In genomic region chr4:32305036-32305615, GRCm38 (mm10) we compare ENCODE assay signal across 7 mouse cellular contexts.
DNase-seq lines count a peak whose midpoint lies in the region; ATAC-seq lines count a peak whose summit lies in the region.

No protein-coding gene starts in this region.

- WGBS in lung, embryonic 16.5 days, result 29% methylated on average over 18 of the region's 18 CpGs
- 47% methylated on average over 18 of the region's 18 CpGs for WGBS in forebrain, embryonic 15.5 days
- WGBS in limb, embryonic 11.5 days, result 78% methylated on average over 18 of the region's 18 CpGs
- WGBS in stomach, embryonic 16.5 days, result 52% methylated on average over 18 of the region's 18 CpGs

- H3K4me3 ChIP-seq in lung, embryonic 16.5 days (ENCODE audit: low read length), result peak overlapping the region; percentile 13
- no peak overlapping the region for H3K4me3 ChIP-seq in forebrain, embryonic 15.5 days
- H3K4me3 ChIP-seq in limb, embryonic 11.5 days (ENCODE audit: low read depth, low read length), result no peak overlapping the region
- no peak overlapping the region for H3K4me3 ChIP-seq in stomach, embryonic 16.5 days (replicated peaks; ENCODE audit: low read length)

- no peaks in the 10 kb centered on the region for H3K36me3 ChIP-seq in lung, embryonic 16.5 days (ENCODE audit: control insufficient read depth, insufficient read depth, low read length)
- H3K36me3 ChIP-seq in forebrain, embryonic 15.5 days, result no peaks in the 10 kb centered on the region
- H3K36me3 ChIP-seq in limb, embryonic 11.5 days (ENCODE audit: control insufficient read depth, insufficient read depth, low read length), result no peaks in the 10 kb centered on the region
- no peaks in the 10 kb centered on the region for H3K36me3 ChIP-seq in stomach, embryonic 16.5 days (ENCODE audit: control insufficient read depth, insufficient read depth, low read length)

- H3K27me3 ChIP-seq in lung, embryonic 16.5 days (ENCODE audit: control insufficient read depth, insufficient read depth, low read depth, low read length), result no peaks in the 10 kb centered on the region
- H3K27me3 ChIP-seq in forebrain, embryonic 15.5 days, result no peaks in the 10 kb centered on the region
- no peaks in the 10 kb centered on the region for H3K27me3 ChIP-seq in limb, embryonic 11.5 days (ENCODE audit: control insufficient read depth, insufficient read depth, low read length)
- H3K27me3 ChIP-seq in stomach, embryonic 16.5 days (ENCODE audit: control insufficient read depth, insufficient read depth, low read length), result no peaks in the 10 kb centered on the region

- no peak for DNase-seq in lung, postnatal 36 days
- DNase-seq in limb, embryonic 11.5 days (ENCODE audit: low spot score), result no peak
- no peak for DNase-seq in adrenal gland, adult (ENCODE audit: inconsistent age in 2 of 2, low spot score in 1 of 2)
- DNase-seq in cerebellum, adult 11-12 months, result no peak

- H3K9me3 ChIP-seq in lung, embryonic 16.5 days (ENCODE audit: control insufficient read depth, low read length), result no peaks in the 10 kb centered on the region
- H3K9me3 ChIP-seq in forebrain, embryonic 15.5 days, result no peaks in the 10 kb centered on the region
- H3K9me3 ChIP-seq in limb, embryonic 11.5 days (ENCODE audit: control insufficient read depth, low read length), result no peaks in the 10 kb centered on the region
- H3K9me3 ChIP-seq in stomach, embryonic 16.5 days (replicated peaks; ENCODE audit: control insufficient read depth, low read length), result no peaks in the 10 kb centered on the region

- H3K4me2 ChIP-seq in lung, embryonic 16.5 days (ENCODE audit: low read depth, low read length), result peak overlapping the region; percentile 39
- peak overlapping the region; percentile 25; the same call in 1 of the 2 replicates for H3K4me2 ChIP-seq in forebrain, embryonic 15.5 days (replicated peaks)
- H3K4me2 ChIP-seq in limb, embryonic 11.5 days (ENCODE audit: low read depth, severe bottlenecking), result no peak overlapping the region
- peak overlapping the region; percentile 50; the same call in 1 of the 2 replicates for H3K4me2 ChIP-seq in stomach, embryonic 16.5 days (ENCODE audit: low read depth, low read length)

- no peak for ATAC-seq in lung, embryonic 16.5 days (ENCODE audit: low read depth)
- ATAC-seq in forebrain, embryonic 15.5 days (replicated peaks), result no peak
- no peak for ATAC-seq in limb, embryonic 11.5 days (ENCODE audit: insufficient number of reproducible peaks, low FRiP score, low TSS enrichment, low read depth)
- no peak for ATAC-seq in stomach, embryonic 16.5 days (ENCODE audit: insufficient read depth, low FRiP score)

- peak overlapping the region; percentile 43 for H3K9ac ChIP-seq in lung, embryonic 16.5 days (ENCODE audit: low read length)
- no peak overlapping the region for H3K9ac ChIP-seq in forebrain, embryonic 15.5 days (replicated peaks)
- H3K9ac ChIP-seq in limb, embryonic 11.5 days (ENCODE audit: low read length), result peak overlapping the region; percentile 7; the same call in 1 of the 2 replicates
- 0 out of 2 replicates have a peak overlapping the region, but pooled peaks have one; percentile 5 for H3K9ac ChIP-seq in stomach, embryonic 16.5 days (ENCODE audit: low read length)

- H3K27ac ChIP-seq in lung, embryonic 16.5 days (ENCODE audit: low read length), result peak overlapping the region; percentile 92
- peak overlapping the region; percentile 93 for H3K27ac ChIP-seq in forebrain, embryonic 15.5 days (replicated peaks)
- peak overlapping the region; percentile 89; the same call in 1 of the 2 replicates for H3K27ac ChIP-seq in limb, embryonic 11.5 days (replicated peaks; ENCODE audit: low read depth, low read length)
- peak overlapping the region; percentile 93 for H3K27ac ChIP-seq in stomach, embryonic 16.5 days (ENCODE audit: low read length)

- H3K4me1 ChIP-seq in lung, embryonic 16.5 days (replicated peaks; ENCODE audit: control insufficient read depth, insufficient read depth, low read length), result peaks cover 59% of the 10 kb centered on the region
- peaks cover 66% of the 10 kb centered on the region for H3K4me1 ChIP-seq in forebrain, embryonic 15.5 days
- H3K4me1 ChIP-seq in limb, embryonic 11.5 days (ENCODE audit: control insufficient read depth, insufficient read depth, low read length), result peaks cover 53% of the 10 kb centered on the region
- peaks cover 53% of the 10 kb centered on the region for H3K4me1 ChIP-seq in stomach, embryonic 16.5 days (ENCODE audit: control insufficient read depth, insufficient read depth, low read length)
